Mouse (Mus musculus) bone marrow macrophage, adult 2 months (primary cell): ENCODE measurements around the gene Nsd2.

ENCODE experiments used
- CTCF ChIP-seq: IDR thresholded peaks from 2 replicates; pipeline ENCODE4 v1.5.1; 2012; ENCODE audit warnings: low read depth, mild to moderate bottlenecking, low read length, moderate library complexity
- POLR2A ChIP-seq: IDR thresholded peaks from 2 replicates; pipeline ENCODE4 v1.6.1; 2012; ENCODE audit warnings: mild to moderate bottlenecking, low read depth, low read length, borderline replicate concordance

DNA sequence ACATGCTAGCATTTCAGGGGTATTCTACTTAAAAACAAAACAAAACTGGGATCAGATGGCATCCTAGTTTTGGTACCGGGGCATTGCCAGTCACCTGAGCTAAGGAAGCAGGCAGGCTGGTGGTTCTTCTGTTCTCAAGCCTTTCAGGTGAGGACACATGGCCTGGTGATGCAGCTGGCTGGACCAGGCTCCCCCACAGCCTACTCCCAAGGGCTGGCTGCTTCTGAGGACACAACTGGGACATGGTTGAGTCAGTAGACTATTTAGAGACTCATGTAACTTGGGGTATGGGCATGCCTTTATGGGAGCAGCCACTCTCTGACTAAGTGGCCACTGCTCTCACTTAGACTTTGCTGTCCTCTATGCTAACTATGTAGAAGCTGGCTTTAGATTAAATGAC lies 54.9 kb downstream of the Nsd2 start:
- no peak for TF ChIP-seq POLR2A
- no peak for TF ChIP-seq CTCF
